Mouse (Mus musculus): ENCODE measurements at regions not wholly inside any gene's neighbourhood (a gene's known extent, or its start where the extent isn't known, plus 50 kb on each side); places are given as distances from the start of the nearest gene placed in this dataset.
A peak's percentile ranks its signal among the peaks of the same experiment; 100 is the strongest.

- no peak for DNase-seq (ENCODE audit: low spot score)
Measured at GRCm38 (mm10) chr10:101117158-101117557, 526.9 kb downstream of the 1700017N19Rik start.

DNA sequence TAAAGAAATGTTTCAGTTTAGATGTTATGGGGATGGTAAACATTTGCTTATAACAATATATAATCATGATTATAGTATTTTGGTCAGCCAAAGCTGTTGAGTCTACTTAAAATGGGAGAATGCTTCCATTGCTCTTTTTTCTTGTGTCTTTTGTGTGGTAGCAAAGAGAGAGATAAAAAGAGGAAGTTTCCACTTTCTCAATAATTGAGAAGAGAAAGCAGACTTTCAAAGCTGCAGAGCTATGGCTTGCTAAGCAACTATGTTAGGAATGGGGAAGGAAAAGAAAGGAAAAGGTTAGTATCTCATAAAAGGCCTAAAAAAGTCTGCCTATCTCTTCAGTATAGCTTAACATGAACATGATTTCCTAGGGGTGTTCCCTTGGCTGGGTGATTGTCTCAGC, 529.9 kb downstream of the 1700017N19Rik start:
- no peak for DNase-seq (ENCODE audit: low spot score)

- no peak for DNase-seq (ENCODE audit: low spot score)
Measured at GRCm38 (mm10) chr10:101167085-101167484, 514.2 kb upstream of the Mgat4c start.

DNA sequence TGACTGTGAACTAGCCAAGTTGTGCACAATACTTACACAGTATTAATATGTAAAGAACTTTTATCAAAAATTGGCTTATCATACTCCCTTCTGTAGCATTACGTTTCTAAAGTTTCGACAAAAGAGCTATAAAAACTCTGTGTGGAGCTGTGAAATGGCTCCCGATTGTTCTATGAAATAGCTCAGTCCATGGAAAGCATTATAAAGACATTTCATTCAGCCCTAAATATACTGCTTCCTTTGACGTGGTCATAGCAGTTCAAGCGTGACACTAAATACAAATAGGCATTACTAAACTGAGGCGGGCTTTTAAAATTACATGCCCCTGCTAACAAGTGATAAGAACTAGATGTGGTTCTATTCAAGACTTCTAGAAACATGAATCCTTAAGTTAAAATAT, 509.5 kb upstream of the Mgat4c start:
- DNase-seq (ENCODE audit: low spot score) = no peak

DNA sequence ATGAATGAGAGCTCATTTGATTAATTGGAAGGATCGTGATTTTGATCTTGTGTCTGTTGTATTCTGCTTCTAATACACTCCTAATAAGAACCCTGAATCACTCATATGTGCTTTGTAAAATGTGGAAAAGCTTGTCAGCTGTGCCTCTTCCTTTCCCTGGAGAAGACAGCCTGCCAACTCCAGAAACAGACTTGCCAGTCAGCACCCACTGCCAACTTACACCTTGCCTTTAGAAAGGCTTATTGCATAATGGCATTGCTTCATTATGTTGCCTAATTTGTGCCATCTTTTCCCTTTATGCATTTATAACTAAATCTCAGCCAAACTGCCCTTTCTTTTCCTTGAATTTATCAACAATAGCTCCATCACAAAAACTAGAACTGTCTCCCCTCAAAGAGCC, 492.1 kb upstream of the Mgat4c start:
- DNase-seq (ENCODE audit: low spot score) = peak; percentile 4
